ENCODE assay signal across 8 mouse cellular contexts in the genomic region with DNA sequence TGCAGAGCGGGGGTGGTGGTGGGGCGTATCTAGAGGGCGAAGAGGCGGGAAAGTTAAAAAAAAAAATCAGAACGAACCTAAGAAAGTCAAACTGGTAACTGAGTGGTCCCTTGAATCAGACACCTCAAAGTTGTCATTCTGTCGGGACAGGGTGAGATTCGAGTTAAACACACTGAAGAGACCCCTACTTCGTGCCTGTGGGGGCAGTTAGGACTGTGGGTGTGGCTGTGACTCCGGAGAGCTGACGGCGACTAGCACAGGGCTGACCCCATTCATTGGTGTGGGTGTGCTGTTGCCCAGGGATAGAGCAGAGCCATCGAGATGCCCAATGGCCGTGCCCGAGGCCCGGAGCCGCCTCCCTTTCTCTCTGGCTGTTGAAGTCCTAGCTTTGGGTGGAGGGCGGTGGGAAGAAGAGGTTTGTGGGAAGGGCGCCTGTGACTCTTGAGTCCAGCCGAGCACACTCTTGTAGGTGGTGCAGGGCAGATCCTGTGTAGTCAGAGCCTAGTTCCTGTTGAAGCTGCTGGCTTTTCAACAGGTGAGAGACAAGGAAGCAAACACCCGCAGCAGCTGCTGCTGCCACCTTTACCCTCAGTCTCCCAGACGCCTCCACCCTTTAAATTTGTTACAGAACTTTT. TPM values are rescaled to one million over a fixed set of nuclear protein-coding genes. Genes with fewer than 3 reads are reported as not detected.
DNase-seq lines count a peak whose midpoint lies in the region; ATAC-seq and TF ChIP-seq lines count a peak whose summit lies in the region.

No protein-coding gene starts in this region.

- H3K27ac ChIP-seq in hindbrain, embryonic 13.5 days, result no peak overlapping the region
- H3K27ac ChIP-seq in liver, embryonic 15.5 days (replicated peaks), result no peak overlapping the region
- H3K27ac ChIP-seq in stomach, postnatal 0 days (replicated peaks), result peak overlapping the region; percentile 75

- peak overlapping the region; percentile 70 for H3K4me3 ChIP-seq in hindbrain, embryonic 13.5 days
- H3K4me3 ChIP-seq in liver, embryonic 15.5 days (replicated peaks), result peak overlapping the region; percentile 50
- peak overlapping the region; percentile 69 for H3K4me3 ChIP-seq in stomach, postnatal 0 days (ENCODE audit: low read depth, low read length)

- H3K36me3 ChIP-seq in hindbrain, embryonic 13.5 days, result no peaks in the 10 kb centered on the region
- no peaks in the 10 kb centered on the region for H3K36me3 ChIP-seq in liver, embryonic 15.5 days (replicated peaks)
- no peaks in the 10 kb centered on the region for H3K36me3 ChIP-seq in stomach, postnatal 0 days (ENCODE audit: control insufficient read depth, insufficient read depth, low read length)

- TF ChIP-seq POLR2A in brain, embryonic 14.5 days (IDR thresholded peaks at IDR 0.05; ENCODE audit: borderline replicate concordance, extremely low read depth, insufficient read depth, insufficient read length, poor library complexity, severe bottlenecking), result no peak

- 2% methylated on average over 21 of the region's 21 CpGs for WGBS in hindbrain, embryonic 13.5 days
- 4% methylated on average over 21 of the region's 21 CpGs for WGBS in liver, embryonic 15.5 days (ENCODE audit: insufficient replicate concordance)
- WGBS in stomach, postnatal 0 days, result 3% methylated on average over 21 of the region's 21 CpGs

- DNase-seq in layer of hippocampus, adult 9-11 months, result peak; percentile 17
- DNase-seq in layer of hippocampus, adult 8-10 months (ENCODE audit: low spot score in 2 of 2), result no peak
- peak; percentile 33 for DNase-seq in brain, embryonic 14.5 days (ENCODE audit: low read depth)
- DNase-seq in stomach, postnatal 0 days (ENCODE audit: low spot score), result peak; percentile 66
- no peak for DNase-seq in right cerebral cortex, adult 18-20 months
- DNase-seq in adrenal gland, adult 2 months, result no peak

- peak; percentile 61; the same call in 1 of the 2 replicates for ATAC-seq in hindbrain, embryonic 13.5 days (ENCODE audit: low FRiP score)
- no peak for ATAC-seq in liver, embryonic 15.5 days (ENCODE audit: insufficient read depth)
- ATAC-seq in stomach, postnatal 0 days (ENCODE audit: low FRiP score, low TSS enrichment), result peak; percentile 82

- no peak for TF ChIP-seq CTCF in brain, embryonic 14.5 days (IDR thresholded peaks at IDR 0.05; ENCODE audit: borderline replicate concordance, extremely low read depth, insufficient read depth, insufficient read length)
- 0 out of 2 replicates have a peak, but pooled peaks have one; percentile 0 for TF ChIP-seq CTCF in stomach, postnatal 0 days (IDR thresholded peaks at IDR 0.05; ENCODE audit: low read depth)

- H3K9me3 ChIP-seq in hindbrain, embryonic 13.5 days, result no peaks in the 10 kb centered on the region
- H3K9me3 ChIP-seq in liver, embryonic 15.5 days (replicated peaks), result no peaks in the 10 kb centered on the region
- H3K9me3 ChIP-seq in stomach, postnatal 0 days (ENCODE audit: control insufficient read depth, low read length), result no peaks in the 10 kb centered on the region

- no peak for TF ChIP-seq EP300 in stomach, postnatal 0 days (optimal IDR thresholded peaks at IDR 0.05)

- H3K4me2 ChIP-seq in hindbrain, embryonic 13.5 days, result peak overlapping the region; percentile 99
- H3K4me2 ChIP-seq in liver, embryonic 15.5 days, result peak overlapping the region; percentile 75
- peak overlapping the region; percentile 99 for H3K4me2 ChIP-seq in stomach, postnatal 0 days (replicated peaks; ENCODE audit: low read depth)

- peaks cover 53% of the 10 kb centered on the region for H3K27me3 ChIP-seq in hindbrain, embryonic 13.5 days
- H3K27me3 ChIP-seq in liver, embryonic 15.5 days, result peaks cover 58% of the 10 kb centered on the region
- H3K27me3 ChIP-seq in stomach, postnatal 0 days (ENCODE audit: control insufficient read depth, insufficient read depth, low read length), result no peaks in the 10 kb centered on the region

- peaks cover 26% of the 10 kb centered on the region for H3K4me1 ChIP-seq in hindbrain, embryonic 13.5 days (replicated peaks)
- no peaks in the 10 kb centered on the region for H3K4me1 ChIP-seq in liver, embryonic 15.5 days (replicated peaks)
- no peaks in the 10 kb centered on the region for H3K4me1 ChIP-seq in stomach, postnatal 0 days (replicated peaks; ENCODE audit: control insufficient read depth, insufficient read depth)

- peak overlapping the region; percentile 80 for H3K9ac ChIP-seq in hindbrain, embryonic 13.5 days
- no peak overlapping the region for H3K9ac ChIP-seq in liver, embryonic 15.5 days
- peak overlapping the region; percentile 67 for H3K9ac ChIP-seq in stomach, postnatal 0 days (ENCODE audit: low read length)

RNA-seq across cellular contexts. Expression of a gene that starts 0.8 kb away (rescaled TPM):
- total RNA-seq in layer of hippocampus, adult 8-10 months (2022), result 1 to 10 TPM in 3 of 4 experiments, under 1 TPM in 1; 0.87 to 1.7 (median 1.4) TPM
- polyA plus RNA-seq in brain, embryonic 14.5 days (2012; rRNA removed), result 1.5 and 2.1 TPM in 2 replicates
- polyA plus RNA-seq in hindbrain, embryonic 13.5 days (2015; fragmentation: Nextera tagmentation; extraction: Ambion mirVana), result 1.1 and 1.5 TPM in 2 replicates
- polyA plus RNA-seq in liver, embryonic 15.5 days (2015; fragmentation: Nextera tagmentation; extraction: Ambion mirVana), result 0.59 and 0.70 TPM in 2 replicates
- polyA plus RNA-seq in stomach, postnatal 0 days (2015; fragmentation: Nextera tagmentation; extraction: Ambion mirVana), result 57.9 and 59.9 TPM in 2 replicates
- total RNA-seq in adrenal gland, adult 2 months (2021), result 1 to 10 TPM in 1 of 2 experiments, under 1 TPM in 1; 0.40 to 1.0 TPM
- polyA plus RNA-seq in adrenal gland, adult 2 months (2012; rRNA removed), result 1.9 TPM in 2 replicates

RNA-seq across cellular contexts. Expression of a gene that starts 35.3 kb away (rescaled TPM):
- 10 to 100 TPM; 19.5 to 30.3 (median 23.8) TPM for total RNA-seq in layer of hippocampus, adult 8-10 months (2022)
- polyA plus RNA-seq in brain, embryonic 14.5 days (2012; rRNA removed), result 17.2 and 17.3 TPM in 2 replicates
- polyA plus RNA-seq in hindbrain, embryonic 13.5 days (2015; fragmentation: Nextera tagmentation; extraction: Ambion mirVana), result 4.1 and 4.3 TPM in 2 replicates
- 0.08 and 0.22 TPM in 2 replicates for polyA plus RNA-seq in liver, embryonic 15.5 days (2015; fragmentation: Nextera tagmentation; extraction: Ambion mirVana)
- polyA plus RNA-seq in stomach, postnatal 0 days (2015; fragmentation: Nextera tagmentation; extraction: Ambion mirVana), result 3.7 and 4.6 TPM in 2 replicates
- 1 to 10 TPM; 3.6 to 6.9 TPM for total RNA-seq in adrenal gland, adult 2 months (2021)
- polyA plus RNA-seq in adrenal gland, adult 2 months (2012; rRNA removed), result 5.4 and 6.4 TPM in 2 replicates

Comparison
In these comparisons a context has a peak if more than half of its experiments do, and no peak if none do; other contexts are left out.
1. DNase-seq: peak in layer of hippocampus, adult 9-11 months (single experiment), brain, embryonic 14.5 days (single experiment) and stomach, postnatal 0 days (single experiment); none in layer of hippocampus, adult 8-10 months (0 of 2), right cerebral cortex, adult 18-20 months (single experiment) and adrenal gland, adult 2 months (single experiment).
2. RNA of a gene that starts 0.8 kb away (polyA plus RNA-seq): 57.9 to 59.9 TPM in stomach, postnatal 0 days; 1.5 to 2.1 TPM in brain, embryonic 14.5 days, 1.9 TPM in adrenal gland, adult 2 months, 1.1 to 1.5 TPM in hindbrain, embryonic 13.5 days and 0.59 to 0.70 TPM in liver, embryonic 15.5 days; every median in the first group is over 10 times any median in the second.
3. Peak in every context shown above with its lines, with median percentiles within 50 percentile points of each other: H3K4me2 ChIP-seq and H3K4me3 ChIP-seq.